Mouse (Mus musculus) midbrain, postnatal 0 days (tissue): ENCODE data around the gene Slc44a5. TPM values are rescaled to one million over a fixed set of nuclear protein-coding genes. Genes with fewer than 3 reads are reported as not detected.

Experiments used
- ATAC-seq: fragments of 200-750 bp; cut with Nextera tagmentation; 2 replicates; pipeline ENCODE4 v1.8.0; 2017; ENCODE audit warnings: moderate number of reproducible peaks, mild to moderate bottlenecking, moderate TSS enrichment, moderate library complexity; ENCODE audit not compliant: low FRiP score
- DNase-seq: peaks from one replicate; pipeline ENCODE4 v3.0.0-alpha.2; 2015; ENCODE audit warnings: low spot score
- H3K27ac ChIP-seq: fragments of 300-500 bp; sonication (generic); 2 replicates; pipeline ENCODE4 v1.5.1; 2014; ENCODE audit warnings: low read depth, mild to moderate bottlenecking, low read length, mixed read lengths
- H3K27me3 ChIP-seq: fragments of 300-500 bp; sonication (generic); 2 replicates; pipeline ENCODE4 v1.6.1; 2014; ENCODE audit warnings: low read length, control low read depth, mixed read lengths; ENCODE audit not compliant: insufficient read depth
- H3K36me3 ChIP-seq: fragments of 300-500 bp; sonication (generic); 2 replicates; pipeline ENCODE4 v1.6.1; 2014; ENCODE audit warnings: low read length, control low read depth, mixed read lengths; ENCODE audit not compliant: insufficient read depth
- H3K4me1 ChIP-seq: fragments of 300-500 bp; sonication (generic); 2 replicates; pipeline ENCODE4 v1.6.1; 2014; ENCODE audit warnings: mild to moderate bottlenecking, control low read depth, antibody characterized with exemption, low read length, mixed read lengths; ENCODE audit not compliant: insufficient read depth
- H3K4me2 ChIP-seq: fragments of 300-500 bp; sonication (generic); 2 replicates; pipeline ENCODE4 v1.6.1; 2014; ENCODE audit warnings: low read depth, mild to moderate bottlenecking, low read length, mixed read lengths; ENCODE audit not compliant: poor library complexity, severe bottlenecking
- H3K4me3 ChIP-seq: fragments of 300-500 bp; sonication (generic); 2 replicates; pipeline ENCODE4 v1.5.1; 2014; ENCODE audit warnings: low read depth, mild to moderate bottlenecking, low read length, moderate library complexity
- H3K9ac ChIP-seq: fragments of 300-500 bp; sonication (generic); replicated peaks from 2 replicates; pipeline ENCODE4 v1.6.1; 2014; ENCODE audit warnings: mild to moderate bottlenecking, low read length, moderate library complexity, mixed read lengths; ENCODE audit not compliant: poor library complexity, severe bottlenecking
- H3K9me3 ChIP-seq: fragments of 300-500 bp; sonication (generic); 2 replicates; pipeline ENCODE4 v1.6.1; 2016; ENCODE audit warnings: low read length, control low read depth
- CTCF ChIP-seq: IDR thresholded peaks from 2 replicates; pipeline ENCODE4 v1.5.1; 2016; ENCODE audit warnings: antibody characterized with exemption, mild to moderate bottlenecking
- WGBS: fragments of 180-500 bp; shearing (Covaris S2); extraction: QIAGEN DNeasy Blood & Tissue Kit; methylation state at CpG from one replicate; pipeline ENCODE4 v1.1.7; 2014; 5-methylcytosine and 5-hydroxymethylcytosine counted together
- polyA plus RNA-seq: library from polyadenylated mRNA; unstranded; fragments of >200 nt; fragmentation: Nextera tagmentation; extraction: Ambion mirVana; gene quantifications from 2 replicates; pipeline ENCODE4 v1.2.1, GENCODE M21; 2015
- total RNA-seq: library from RNA; depleted of rRNA; stranded (reverse); fragments of >200 nt; gene quantifications from 2 replicates; pipeline ENCODE4 v1.2.3, GENCODE M21; 2014

The Slc44a5 gene
- total and polyA plus RNA-seq, 2 experiments from 2014 or later: 6.3 to 27.3 TPM

DNA sequence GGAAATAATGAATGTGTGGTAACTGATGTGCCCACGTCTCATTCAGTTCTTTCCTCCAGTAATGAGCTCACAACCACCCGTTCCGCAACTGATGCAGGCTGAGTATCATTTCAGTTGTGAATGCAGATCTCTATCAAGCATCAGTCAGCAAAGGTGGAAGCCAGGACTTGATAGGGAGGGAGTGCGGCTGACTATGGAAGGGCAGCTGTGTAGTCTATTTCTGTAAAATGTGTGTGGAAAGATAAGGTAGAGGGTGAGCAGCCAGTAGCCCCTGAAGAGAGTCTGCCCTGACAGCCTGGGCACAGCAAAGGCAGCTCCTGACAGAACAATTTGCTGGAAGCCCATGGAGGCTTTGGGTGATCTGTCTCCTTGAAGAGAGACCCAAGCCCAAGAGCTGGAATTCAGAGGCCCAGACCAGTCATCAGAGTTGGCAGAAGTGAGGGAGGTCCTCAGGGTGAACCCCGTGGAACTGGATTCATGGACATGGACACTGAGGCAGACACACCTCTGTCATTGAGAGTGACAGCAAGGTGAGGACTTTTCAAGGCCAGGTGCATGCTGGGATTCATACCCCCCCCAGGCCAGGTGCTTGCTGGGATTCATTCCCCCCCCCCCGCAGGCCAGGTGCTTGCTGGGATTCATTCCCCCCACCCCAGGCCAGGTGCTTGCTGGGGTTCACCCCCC, 157.3 kb downstream of the Slc44a5 start:
- WGBS: 91% methylated on average over 5 of the region's 6 CpGs
- ATAC-seq (no peak), DNase-seq (no peak)
- Histone ChIP-seq H3K27me3 (no peaks in the 10 kb centered on the region), H3K27ac (no peak overlapping the region), H3K9me3 (no peaks in the 10 kb centered on the region), H3K4me2 (no peak overlapping the region), H3K4me3 (no peak overlapping the region), H3K4me1 (no peaks in the 10 kb centered on the region), H3K36me3 (no peaks in the 10 kb centered on the region), H3K9ac (no peak overlapping the region)
- TF ChIP-seq CTCF: no peak

- Histone ChIP-seq H3K27ac (no peak overlapping the region), H3K9me3 (no peaks in the 10 kb centered on the region), H3K27me3 (no peaks in the 10 kb centered on the region), H3K4me2 (no peak overlapping the region), H3K9ac (no peak overlapping the region), H3K4me3 (no peak overlapping the region), H3K36me3 (no peaks in the 10 kb centered on the region), H3K4me1 (no peaks in the 10 kb centered on the region)
- no peak for TF ChIP-seq CTCF
- ATAC-seq (no peak), DNase-seq (no peak)
- 88% methylated on average over 6 of the region's 6 CpGs for WGBS
Observed at GRCm38 (mm10) chr3:154133986-154134385, 160.8 kb downstream of the Slc44a5 start.

GRCm38 (mm10) chr3:154134701-154135100, 161.5 kb downstream of the Slc44a5 start:
- no peak for ATAC-seq
- Histone ChIP-seq H3K9me3 (no peaks in the 10 kb centered on the region), H3K36me3 (no peaks in the 10 kb centered on the region), H3K9ac (no peak overlapping the region), H3K27me3 (no peaks in the 10 kb centered on the region), H3K4me1 (no peaks in the 10 kb centered on the region), H3K4me3 (no peak overlapping the region), H3K4me2 (no peak overlapping the region), H3K27ac (no peak overlapping the region)
- no peak for TF ChIP-seq CTCF
- DNase-seq: no peak
- WGBS: 91% methylated on average over 2 of the region's 2 CpGs

- TF ChIP-seq CTCF: no peak
- H3K4me1 ChIP-seq: no peaks in the 10 kb centered on the region
- H3K27me3 ChIP-seq: no peaks in the 10 kb centered on the region
- no peak for ATAC-seq
- 87% methylated on average over 3 of the region's 3 CpGs for WGBS
- no peak overlapping the region for H3K4me2 ChIP-seq
- H3K36me3 ChIP-seq: no peaks in the 10 kb centered on the region
- H3K9me3 ChIP-seq: no peaks in the 10 kb centered on the region
- no peak overlapping the region for H3K27ac ChIP-seq
- no peak for DNase-seq
- H3K4me3 ChIP-seq: no peak overlapping the region
- no peak overlapping the region for H3K9ac ChIP-seq
Observed at GRCm38 (mm10) chr3:154136501-154136900, 163.3 kb downstream of the Slc44a5 start.

GRCm38 (mm10) chr3:154141346-154141745, 168.1 kb downstream of the Slc44a5 start:
- DNase-seq (no peak), ATAC-seq (no peak)
- no peaks in the 10 kb centered on the region for H3K4me1 ChIP-seq
- H3K4me2 ChIP-seq: no peak overlapping the region
- 86% methylated on average over 4 of the region's 4 CpGs for WGBS
- no peak overlapping the region for H3K4me3 ChIP-seq
- no peak for TF ChIP-seq CTCF
- H3K27ac ChIP-seq: no peak overlapping the region
- no peaks in the 10 kb centered on the region for H3K27me3 ChIP-seq
- no peaks in the 10 kb centered on the region for H3K9me3 ChIP-seq
- no peaks in the 10 kb centered on the region for H3K36me3 ChIP-seq
- no peak overlapping the region for H3K9ac ChIP-seq

DNA sequence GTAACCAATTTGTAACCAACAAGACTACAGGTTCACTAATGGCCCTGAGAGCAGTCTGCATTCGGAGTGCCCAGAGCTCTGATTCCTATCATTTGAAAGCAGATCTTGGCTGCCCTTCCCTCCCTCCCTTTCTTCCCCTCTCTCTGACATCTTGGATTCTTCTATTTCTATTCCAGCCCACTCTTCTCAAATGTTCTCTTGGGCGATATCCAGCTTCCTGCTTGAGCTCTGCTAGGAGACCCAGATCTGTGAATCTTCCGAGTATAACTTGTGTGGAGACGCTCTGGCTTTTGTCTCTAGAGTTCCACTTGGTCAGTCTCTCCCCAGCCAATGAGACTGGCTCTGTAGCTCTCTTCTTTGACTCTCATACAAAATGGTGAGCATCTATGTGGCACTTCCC, 169.4 kb downstream of the Slc44a5 start:
- TF ChIP-seq CTCF: no peak

More for the DNA sequence above, 169.4 kb downstream of the Slc44a5 start:
- no peak for DNase-seq
- Histone ChIP-seq H3K4me2 (no peak overlapping the region), H3K9me3 (no peaks in the 10 kb centered on the region), H3K4me1 (no peaks in the 10 kb centered on the region), H3K4me3 (no peak overlapping the region), H3K27me3 (no peaks in the 10 kb centered on the region), H3K9ac (no peak overlapping the region), H3K36me3 (no peaks in the 10 kb centered on the region), H3K27ac (no peak overlapping the region)
- 76% methylated on average over 4 of the region's 4 CpGs for WGBS
- no peak for ATAC-seq
